Mouse (Mus musculus) megakaryocyte, embryonic 14.5 days (primary cell): Measurements from ENCODE around the gene Ap1ar.

ENCODE experiments used
- FLI1 ChIP-seq: IDR thresholded peaks from 2 replicates; pipeline ENCODE4 v1.6.1; 2012; ENCODE audit warnings: low read length, inconsistent platforms, mixed read lengths
- GATA1 ChIP-seq: IDR thresholded peaks from 3 replicates; pipeline ENCODE4 v1.6.1; 2012; ENCODE audit warnings: mixed read lengths, low read length, inconsistent platforms, borderline replicate concordance

DNA sequence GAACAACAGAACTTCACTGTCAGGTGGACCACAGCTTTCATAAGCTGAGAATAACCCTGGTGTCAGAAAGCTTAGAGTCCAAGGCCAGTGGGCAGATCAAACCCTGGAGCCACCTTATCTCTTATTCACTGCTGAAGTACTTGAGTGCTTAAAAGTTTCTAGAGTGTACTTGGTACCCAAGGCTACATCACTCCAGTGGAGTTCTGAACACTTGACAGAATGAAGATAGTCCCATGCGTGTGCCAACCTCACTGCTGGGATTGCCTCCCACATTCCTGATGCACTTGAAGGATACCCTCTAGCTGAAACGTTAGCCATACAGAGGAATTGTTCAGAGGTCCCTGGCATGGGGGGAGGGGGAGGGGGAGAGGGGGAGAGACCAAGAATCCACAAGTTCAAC is 44.4 kb upstream of the Ap1ar start:
- no peak for TF ChIP-seq GATA1
- no peak for TF ChIP-seq FLI1
